Mouse (Mus musculus) heart, postnatal 10 days (tissue): Measurements from ENCODE around the gene 2610028H24Rik. TPM values are rescaled to one million over a fixed set of nuclear protein-coding genes. Genes with fewer than 3 reads are reported as not detected.

ENCODE experiments used
- DNase-seq, 2 experiments: peaks; one replicate each; pipeline ENCODE4 v3.0.0; 2021
- intact Hi-C: fragments of 180-260 bp; cut with DNase I; formaldehyde crosslinking; loops from one replicate; pipeline ENCODE4 v1.15.1; 2025
- total RNA-seq, 2 experiments: library from RNA; stranded (reverse); gene quantifications; 2 replicates each; pipeline ENCODE4 v1.2.3; 2021

2610028H24Rik gene
- total RNA-seq, result under 1 TPM; 0.22 to 0.50 TPM

DNA sequence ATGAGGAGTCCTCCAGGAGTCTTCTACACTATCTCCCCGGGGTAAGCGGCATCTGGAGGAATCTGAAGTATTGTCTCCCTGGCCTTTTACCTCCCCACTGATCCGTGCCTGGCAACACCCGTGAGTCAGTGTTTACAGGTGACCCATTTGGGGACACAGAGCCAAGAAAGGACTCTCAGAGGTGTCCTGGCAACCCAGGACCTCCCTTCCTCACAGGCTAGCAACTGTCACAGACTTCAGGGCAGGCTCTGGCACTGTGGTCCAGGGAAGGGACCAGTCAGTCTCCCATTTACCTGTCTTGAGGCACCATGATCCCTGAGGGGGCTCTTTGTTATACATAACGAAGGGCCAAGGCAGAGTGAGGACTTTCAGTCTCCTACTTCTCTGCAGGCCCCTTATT lies at the start of gene 2610028H24Rik:
Gene 2610028H24Rik (plus strand): TSS at position 231 of the 400 bp plus-strand sequence.
- intact Hi-C loops, result no loop called here
- DNase-seq, result no peak

DNA sequence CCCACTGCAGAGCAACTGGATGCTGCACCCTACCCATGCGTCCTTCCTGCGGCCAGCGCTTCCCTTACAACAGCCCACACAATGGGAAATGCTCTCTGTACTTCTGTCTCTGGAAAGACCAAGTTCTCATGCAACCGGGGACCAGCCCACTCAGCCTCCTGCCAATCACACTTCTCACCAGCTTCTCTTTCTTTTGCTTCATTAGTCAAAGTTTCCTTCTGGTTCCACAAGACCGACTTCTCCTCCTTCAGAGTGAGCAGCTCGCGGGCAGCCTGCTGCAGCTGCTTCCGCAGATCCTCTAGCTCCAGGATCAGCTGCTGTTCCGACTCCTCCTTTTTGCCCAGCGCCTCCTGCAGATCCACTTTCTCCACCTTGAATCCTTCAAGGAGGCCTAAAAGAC lies 40.4 kb upstream of the 2610028H24Rik start:
- intact Hi-C loops, result no loop called here
- DNase-seq, result no peak

GRCm38 (mm10) chr10:76416811-76417210 lies 32.1 kb upstream of the 2610028H24Rik start:
- intact Hi-C loops, result no loop called here
- DNase-seq, result peak; percentile 67 to 83

DNA sequence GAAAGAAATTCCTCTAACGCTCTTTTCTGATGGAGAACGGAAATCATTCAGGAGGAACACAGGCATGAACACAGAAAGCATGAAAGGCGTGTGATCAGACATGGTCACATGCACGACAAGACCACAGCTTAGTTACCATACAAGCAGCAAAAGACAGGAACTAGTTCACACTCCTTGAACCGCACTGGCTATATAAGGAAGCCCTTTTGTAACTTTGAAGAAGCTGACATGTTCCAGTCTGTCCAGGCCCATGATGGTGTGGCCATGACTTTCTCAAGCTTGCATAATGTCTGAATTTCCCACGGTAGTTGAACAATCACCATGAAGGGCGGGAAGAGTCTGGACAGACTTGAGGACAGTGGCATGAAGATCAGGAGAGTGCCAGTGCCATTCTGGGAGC lies 23.2 kb upstream of the 2610028H24Rik start:
- intact Hi-C loops, result no loop called here
- DNase-seq, result no peak

DNA sequence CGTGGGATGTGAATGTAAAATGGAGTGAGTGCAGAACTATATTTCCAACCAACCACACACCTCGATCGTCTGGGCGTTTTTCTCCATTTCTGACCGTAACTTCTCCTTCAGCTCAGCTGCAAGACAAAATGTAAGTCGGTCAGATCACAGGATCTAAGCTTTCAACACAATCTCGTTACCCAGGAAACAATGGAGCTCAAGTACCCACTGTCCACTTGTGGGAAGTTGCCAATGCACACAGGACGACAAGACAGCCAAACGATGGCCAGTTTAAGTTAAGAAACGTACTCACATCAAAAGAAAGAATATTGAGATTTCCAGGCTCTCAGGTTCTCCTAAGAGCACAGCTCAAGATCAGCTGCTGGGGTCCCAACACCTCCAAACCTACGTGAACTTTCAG lies 15.0 kb upstream of the 2610028H24Rik start:
- intact Hi-C loops, result no loop called here
- no peak for DNase-seq

DNA sequence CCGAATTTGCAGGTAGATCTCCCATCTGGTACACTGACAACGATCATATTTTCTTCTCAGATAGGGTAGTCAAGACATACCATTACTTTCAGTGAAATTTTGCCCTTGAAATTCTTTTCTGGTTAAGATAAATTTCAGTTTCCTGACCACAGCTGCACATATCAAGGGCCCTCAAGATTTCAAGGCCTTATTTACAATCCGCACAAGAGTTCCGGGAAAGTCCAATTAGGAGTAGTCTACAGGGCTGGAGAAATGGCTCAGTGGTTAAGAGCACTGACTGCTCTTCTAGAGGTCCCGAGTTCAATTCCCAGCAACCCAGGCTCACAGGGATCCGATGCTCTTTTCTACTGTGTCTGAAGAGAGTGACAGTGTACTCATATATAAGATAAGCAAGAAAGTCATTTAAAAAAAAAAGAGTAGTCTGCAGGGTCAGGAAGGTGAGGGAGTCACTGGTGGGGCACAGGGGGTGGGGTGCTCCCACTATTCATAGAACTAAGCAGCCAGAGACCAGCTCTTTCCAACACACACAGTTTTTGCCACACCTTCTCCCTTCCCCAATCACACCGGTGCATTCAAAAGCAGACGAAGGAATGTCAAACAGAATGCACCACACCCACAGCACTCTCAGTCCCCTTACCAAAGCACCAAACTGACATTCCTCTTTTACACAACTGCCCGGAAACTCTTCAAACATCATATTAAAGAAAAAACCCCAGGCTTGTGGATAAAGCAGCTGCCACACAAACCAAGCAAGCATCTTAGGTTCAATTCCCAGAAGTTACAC lies 9.6 kb upstream of the 2610028H24Rik start:
- intact Hi-C loops, result no loop called here
- no peak for DNase-seq

DNA sequence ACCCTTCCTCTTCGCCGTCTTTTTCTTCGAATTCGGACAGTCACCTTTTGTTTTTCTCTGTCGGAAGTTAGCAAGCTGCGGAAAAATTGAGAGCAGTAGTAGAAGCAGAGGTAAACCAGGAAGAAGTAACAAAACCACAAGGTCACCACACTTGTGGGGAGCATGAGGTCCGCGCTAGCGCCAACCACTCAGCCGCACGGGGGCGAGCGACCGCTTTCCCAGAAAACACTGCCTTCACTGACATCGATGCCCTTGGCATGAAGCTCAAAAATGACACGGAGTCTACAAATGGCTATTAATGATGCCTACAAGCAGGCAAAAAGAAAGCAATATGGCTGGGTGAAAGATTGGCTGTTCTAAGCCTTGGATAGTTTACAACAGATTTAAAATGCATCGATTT lies 8.6 kb upstream of the 2610028H24Rik start, which contains the start of gene AC141477.1:
Gene AC141477.1 (minus strand): TSS at position 164 of the 400 bp plus-strand sequence.
- no peak for DNase-seq
- intact Hi-C loops, result no loop called here

DNA sequence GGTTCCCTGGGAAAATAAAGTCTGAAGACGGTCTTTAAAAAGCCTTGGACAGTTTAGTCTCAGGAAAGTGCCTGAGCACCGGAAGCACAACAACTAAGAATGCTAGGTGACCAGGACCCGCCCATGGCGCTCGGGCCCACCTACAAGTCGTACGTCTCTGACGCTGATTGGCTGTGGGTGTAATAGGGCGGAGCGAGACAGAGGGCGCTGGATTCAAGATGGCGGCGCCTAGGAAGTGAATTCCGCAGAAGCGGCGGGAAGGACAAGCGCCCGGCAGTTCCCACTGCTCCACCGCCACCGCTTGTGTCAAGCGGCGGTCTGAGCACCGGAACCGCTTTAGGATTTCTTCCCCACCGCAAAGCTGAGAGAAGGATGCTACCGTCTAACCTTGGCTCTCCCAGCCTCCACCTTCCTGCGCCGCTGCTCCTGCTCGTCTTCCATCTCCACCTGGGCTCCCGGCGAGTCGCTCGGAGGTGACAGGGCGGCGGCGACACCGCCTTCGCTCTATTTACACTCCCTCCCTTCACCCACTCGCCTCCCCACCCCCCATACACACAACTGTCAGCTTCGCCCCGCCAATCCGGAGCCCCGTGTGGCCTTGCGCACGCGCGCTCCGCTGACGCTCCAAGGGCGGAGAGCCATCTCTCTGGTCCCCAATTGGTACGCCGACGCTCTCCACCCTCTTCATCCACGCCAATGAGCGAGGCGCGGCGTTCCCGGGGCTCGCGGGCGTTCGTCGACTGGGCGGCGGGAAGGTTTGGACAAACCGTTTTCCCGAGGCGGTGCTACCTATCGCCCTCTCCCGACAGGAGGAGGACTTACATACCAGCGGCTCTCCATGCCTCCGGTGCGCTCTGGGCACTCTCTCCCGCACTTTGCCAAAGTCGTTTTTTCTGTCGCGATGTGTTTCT lies 6.4 kb upstream of the 2610028H24Rik start, which contains the start of gene Pcnt:
Gene Pcnt (minus strand): TSS at position 609 of the 911 bp plus-strand sequence.
- intact Hi-C loops, result loop anchor here (1.0 kb wide), 1 partner anchor 26 kb away; the partner anchor contains the start of gene Mcm3ap
- DNase-seq, result peak; percentile 98

DNA sequence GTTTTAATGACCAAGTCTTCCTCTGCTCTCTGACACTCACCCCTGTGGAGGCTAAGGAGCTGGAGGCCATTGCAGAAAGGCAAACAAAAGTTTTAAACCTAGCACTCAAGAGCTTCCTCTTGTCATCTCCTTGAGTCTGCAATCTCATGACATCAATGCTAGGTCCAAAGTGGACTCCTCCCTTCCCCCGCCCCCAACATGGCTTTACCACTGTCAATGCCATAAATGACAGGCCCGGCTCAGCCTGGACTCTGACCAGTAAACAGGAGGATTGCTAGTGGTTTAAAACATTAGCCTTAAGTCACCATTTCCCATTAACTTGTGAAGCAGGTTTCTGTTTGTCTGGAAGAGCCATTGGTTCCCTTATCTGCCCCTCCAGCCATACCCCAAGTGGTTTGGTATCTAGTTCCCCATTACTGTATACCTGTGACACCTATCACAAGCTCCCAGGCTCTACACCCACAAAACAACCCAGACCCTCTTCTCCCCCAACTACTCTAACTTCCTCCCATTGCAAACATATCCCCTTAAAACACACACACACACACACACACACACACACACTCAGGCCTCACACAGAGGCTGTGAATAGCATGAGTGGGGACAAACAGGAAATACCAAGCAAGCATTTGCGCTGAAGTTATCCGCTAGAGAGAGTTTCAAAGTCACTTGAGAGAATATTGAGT lies 2.7 kb upstream of the 2610028H24Rik start:
- intact Hi-C loops, result no loop called here
- peak; percentile 51 to 56 for DNase-seq

DNA sequence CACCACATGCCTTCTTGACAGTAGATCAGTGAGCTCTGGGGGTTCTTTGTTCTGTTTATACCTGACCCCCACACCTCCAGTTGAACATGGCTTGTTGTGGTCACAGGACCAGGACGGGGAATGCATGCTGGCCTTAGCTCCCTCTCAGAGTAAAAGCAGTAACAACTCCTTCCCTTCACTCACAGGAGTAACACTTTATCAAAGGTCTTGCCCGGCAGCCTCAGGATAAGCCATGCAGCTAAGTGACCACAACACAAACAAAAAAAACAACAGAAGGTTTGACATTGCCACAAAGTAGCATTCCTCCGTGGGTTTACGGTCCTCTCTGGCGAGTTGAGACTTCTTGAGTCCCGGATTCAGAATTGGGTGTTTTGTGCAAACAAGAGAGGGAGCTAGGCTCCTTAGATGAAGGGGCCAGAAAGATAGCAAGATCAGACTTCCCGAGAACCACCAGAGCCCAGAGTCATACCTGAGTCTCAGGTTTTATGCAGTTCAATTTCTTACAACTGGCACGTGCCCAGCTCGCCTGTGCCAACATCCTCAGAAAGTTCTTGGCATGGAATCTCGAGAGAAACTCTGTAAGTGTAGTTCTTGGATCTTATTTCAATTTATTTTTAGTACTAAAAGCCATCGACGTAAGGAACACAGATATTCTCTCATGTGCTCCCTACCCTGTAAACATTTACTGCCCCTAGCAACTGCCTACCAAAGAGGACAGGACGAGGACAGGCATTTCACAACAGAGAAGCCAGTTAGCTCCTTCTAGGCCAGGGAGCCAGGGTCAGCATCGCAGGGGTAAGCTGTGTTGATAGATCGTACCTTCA lies 1.3 kb upstream of the 2610028H24Rik start:
- DNase-seq, result peak; percentile 62 to 70
- intact Hi-C loops, result no loop called here

DNA sequence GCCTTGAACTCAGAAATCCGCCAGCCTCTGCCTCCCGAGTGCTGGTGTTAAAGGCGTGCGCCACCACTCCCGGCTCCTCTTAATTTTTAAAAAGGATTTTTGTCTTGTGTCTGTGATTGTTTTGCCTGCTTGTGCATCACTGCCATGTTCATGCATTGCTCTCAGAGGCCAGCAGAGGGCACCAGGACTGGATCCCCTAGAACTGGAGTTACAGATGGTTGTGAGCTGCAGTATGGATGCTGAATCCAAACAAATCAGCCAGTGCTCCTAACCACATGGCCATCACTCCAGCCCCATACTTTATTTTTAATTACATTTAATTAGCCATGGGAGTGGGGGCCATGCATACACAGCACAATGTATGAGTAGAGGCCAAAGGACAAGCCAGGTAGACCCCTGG lies 6.4 kb downstream of the 2610028H24Rik start:
- intact Hi-C loops, result no loop called here
- peak; percentile 52 to 74 for DNase-seq

- DNase-seq, result no peak
- intact Hi-C loops, result no loop called here
These were observed 12.4 kb downstream of the 2610028H24Rik start for GRCm38 (mm10) chr10:76461255-76461654.

GRCm38 (mm10) chr10:76462312-76462711 lies 13.4 kb downstream of the 2610028H24Rik start:
- intact Hi-C loops, result no loop called here
- DNase-seq, result no peak

- intact Hi-C loops, result no loop called here
- DNase-seq, result no peak
These were observed 13.8 kb downstream of the 2610028H24Rik start for GRCm38 (mm10) chr10:76462721-76463120.

DNA sequence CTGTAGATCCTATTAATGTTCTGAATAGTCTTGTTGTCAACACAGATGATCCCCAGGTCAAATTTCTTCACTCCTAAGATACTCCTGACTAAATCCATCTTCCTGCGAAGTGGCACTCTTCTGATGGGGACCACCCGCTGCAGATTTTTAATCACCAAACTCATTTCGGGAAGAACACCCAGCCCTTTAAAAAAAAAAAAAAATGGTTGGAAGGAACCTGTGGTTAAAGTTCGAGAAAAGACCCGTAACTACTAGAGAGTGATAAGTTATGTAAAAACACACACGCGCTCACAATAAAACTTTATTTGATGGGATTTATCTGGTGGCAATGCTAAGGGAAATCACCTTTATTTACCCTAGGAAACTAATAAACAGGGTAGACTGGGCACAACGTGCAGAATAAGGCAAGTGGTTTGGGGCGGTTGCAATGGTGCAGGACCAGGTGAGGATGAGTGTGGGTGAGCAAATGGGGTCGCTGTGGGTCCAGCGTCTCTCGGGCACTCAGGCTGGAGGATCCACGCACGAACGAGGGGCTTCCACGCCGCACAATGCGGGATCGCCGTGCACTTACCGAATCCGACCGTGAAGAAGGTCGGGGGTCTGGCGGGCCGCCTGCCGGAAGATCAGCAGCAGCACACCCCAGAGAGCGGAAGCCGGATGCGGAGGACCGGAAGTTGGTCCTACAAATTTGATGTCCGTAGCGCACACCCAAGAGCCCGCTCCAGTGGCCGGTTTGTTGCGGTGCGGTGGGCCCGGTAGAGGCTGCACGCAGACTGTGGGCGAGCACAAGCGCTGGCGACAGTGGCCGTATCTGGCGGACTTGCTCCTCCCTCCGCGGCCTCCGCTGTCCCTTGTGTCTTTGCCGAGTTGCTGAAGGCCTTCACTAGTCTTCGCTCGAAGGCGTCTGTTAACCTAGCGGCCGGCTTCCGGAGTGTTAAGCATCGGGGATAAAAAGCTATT lies 19.6 kb downstream of the 2610028H24Rik start, which contains the start of the genes Mcm3ap and Ybey:
Gene Mcm3ap (plus strand): TSS at position 725 of the 960 bp plus-strand sequence.
Gene Ybey (minus strand): TSS at position 912 of the 960 bp plus-strand sequence.
- DNase-seq, result peak; percentile 92 to 93
- intact Hi-C loops, result loop anchor here (1.0 to 5.0 kb wide), 2 partner anchors 26 to 264 kb away; partner anchors contain the start of gene Pcnt

- intact Hi-C loops, result no loop called here
- no peak for DNase-seq
These were observed 24.9 kb downstream of the 2610028H24Rik start for GRCm38 (mm10) chr10:76473759-76474158.

GRCm38 (mm10) chr10:76480851-76481250 lies 32.0 kb downstream of the 2610028H24Rik start:
- DNase-seq, result no peak
- intact Hi-C loops, result no loop called here

DNA sequence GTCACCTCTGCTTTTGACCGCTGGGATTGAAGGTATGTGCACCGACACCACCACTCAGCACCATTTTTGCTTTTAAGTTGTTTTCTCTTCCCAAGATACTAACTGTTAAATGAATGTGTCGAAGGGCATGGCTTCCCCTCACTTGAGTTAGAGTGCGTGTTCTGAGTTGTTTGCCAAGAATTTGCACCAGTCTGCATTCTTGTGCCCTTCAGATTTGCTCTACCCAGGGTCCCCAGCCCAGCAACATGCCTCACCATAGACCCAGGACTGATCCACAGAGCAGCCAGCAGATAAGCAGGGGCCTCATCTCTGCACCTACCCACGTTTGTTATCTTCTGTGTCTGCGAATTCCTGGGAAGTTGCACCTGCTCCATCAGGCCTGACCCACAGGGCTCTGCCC lies 32.6 kb downstream of the 2610028H24Rik start:
- DNase-seq, result no peak
- intact Hi-C loops, result no loop called here
